Mouse (Mus musculus): ENCODE data around the gene Mcoln1. TPM values are rescaled to one million over a fixed set of nuclear protein-coding genes. Genes with fewer than 3 reads are reported as not detected.

Mcoln1 gene
- polyA plus RNA-seq, 1 experiment from 2014 or later = 19.9 TPM

DNA sequence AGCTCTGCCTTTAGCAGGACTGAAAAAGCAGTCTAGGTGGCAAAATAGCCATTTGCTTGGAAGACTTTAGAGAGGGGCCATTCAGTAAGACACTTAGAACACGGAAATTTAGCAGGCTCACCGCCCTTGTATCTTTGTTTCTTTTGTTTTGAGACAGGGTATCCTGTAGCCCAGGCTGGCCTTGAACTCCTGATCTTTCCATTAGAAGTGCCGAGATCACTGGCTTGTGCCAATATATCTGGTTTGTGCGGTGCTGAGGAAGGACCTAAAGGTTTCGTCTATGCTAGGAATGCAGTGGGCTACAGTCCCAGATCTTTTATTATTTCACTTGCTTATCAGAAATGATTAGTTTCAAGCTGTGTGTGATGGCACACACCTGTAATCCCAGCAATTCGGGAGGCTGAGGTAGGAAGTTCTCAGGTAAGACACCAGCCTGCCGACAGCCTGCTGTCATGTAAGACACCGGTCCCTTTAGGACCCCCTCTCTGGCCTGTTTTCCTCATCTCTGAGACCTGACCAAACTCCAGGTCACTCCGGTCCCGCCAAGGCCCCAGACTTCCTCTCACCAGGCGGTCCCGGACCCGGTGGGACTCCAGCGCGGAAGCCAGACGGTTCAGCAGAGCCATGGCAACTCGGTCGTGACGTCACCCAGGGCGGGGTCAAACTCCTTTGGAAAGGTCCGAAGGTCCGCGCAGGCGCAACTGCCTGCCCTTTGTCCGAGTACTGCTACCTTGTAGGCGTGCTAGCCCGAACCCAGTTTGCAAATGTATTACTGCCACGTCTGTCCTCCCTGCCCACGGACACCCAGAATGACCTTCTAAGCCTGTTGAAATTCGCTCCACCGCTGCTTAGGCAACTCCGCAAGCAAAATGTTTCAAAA, 33.0 kb upstream of the Mcoln1 start, which contains the start of gene Pex11g:
Pex11g (minus strand) TSS at position 675 of the 880 bp plus-strand sequence.
- Histone ChIP-seq H3K9ac (replicated peaks) (peak within 1 kb of the TSS; percentile 71), H3K9me3 (ENCODE audit: low read length) (no peaks in the 10 kb centered on the region), H3K27ac (ENCODE audit: low read depth) (peak within 1 kb of the TSS; percentile 88), H3K4me1 (ENCODE audit: insufficient read depth) (peaks cover 6% of the 10 kb centered on the region; the same call in 1 of the 2 replicates), H3K4me2 (ENCODE audit: low read depth, low read length) (peak within 1 kb of the TSS; percentile 78), H3K27me3 (ENCODE audit: insufficient read depth, low read length) (no peaks in the 10 kb centered on the region), H3K36me3 (replicated peaks; ENCODE audit: insufficient read depth, low read length) (no peaks in the 10 kb centered on the region), H3K4me3 (ENCODE audit: low read depth, low read length) (peak within 1 kb of the TSS; percentile 53)
- peak; percentile 98 for DNase-seq
- TF ChIP-seq EP300 (IDR thresholded peaks at IDR 0.05; ENCODE audit: low read depth) = peak; percentile 66
- no peak for TF ChIP-seq CTCF (IDR thresholded peaks at IDR 0.05; ENCODE audit: low read depth)
- WGBS (ENCODE audit: insufficient replicate concordance) = 4% methylated on average over 32 of the region's 32 CpGs
- peak; percentile 94 for ATAC-seq

DNA sequence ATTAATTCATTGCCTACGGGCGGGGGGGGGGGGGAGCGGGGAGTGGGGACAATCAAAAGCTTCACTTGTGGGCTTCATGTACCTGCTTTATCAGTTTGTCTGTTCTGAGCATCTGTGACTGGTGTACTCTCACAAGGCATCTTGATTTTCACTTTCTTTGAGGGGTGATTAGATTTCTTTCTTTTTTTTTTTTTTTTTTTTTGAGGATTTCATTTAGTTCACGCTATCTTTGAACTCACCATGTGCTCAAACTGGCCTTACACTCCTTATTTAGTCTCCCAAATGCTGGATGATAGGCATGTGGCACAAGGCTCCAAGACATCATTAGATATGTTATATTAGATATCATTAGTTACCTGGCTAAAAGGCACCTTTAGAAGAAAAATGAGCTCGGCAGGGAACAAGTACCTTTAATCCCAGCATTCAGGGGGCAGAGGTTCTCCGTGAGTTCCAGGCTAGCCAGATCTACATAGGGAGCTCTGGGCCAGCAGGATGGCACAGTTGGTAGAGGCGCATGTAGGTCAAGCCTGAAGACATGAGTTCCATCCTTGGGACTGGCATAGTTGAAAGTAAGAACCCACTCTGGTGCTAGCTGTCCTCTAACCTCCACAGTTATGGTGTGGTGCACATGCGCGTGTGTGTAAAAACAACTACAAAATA, 32.2 kb upstream of the Mcoln1 start:
- TF ChIP-seq CTCF (IDR thresholded peaks at IDR 0.05; ENCODE audit: low read depth) (no peak), EP300 (IDR thresholded peaks at IDR 0.05; ENCODE audit: low read depth) (no peak)
- no peak for DNase-seq
- WGBS (ENCODE audit: insufficient replicate concordance) = 45% methylated on average over 9 of the region's 9 CpGs

DNA sequence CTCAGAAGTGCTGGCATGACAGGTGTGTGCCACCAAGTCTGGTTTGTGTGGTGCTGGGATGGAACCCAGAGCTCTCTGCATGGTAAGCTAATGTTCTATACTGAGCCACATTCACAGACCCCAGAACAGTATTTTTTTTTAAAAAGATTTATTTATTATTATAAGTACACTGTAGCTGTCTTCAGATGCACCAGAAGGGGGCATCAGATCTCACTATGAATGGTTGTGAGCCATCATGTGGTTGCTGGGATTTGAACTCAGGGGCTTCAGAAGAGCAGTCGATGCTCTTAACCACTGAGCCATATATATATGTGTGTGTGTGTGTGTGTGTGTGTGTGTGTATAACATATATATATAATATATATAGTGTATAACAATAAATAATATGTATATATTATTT, 31.4 kb upstream of the Mcoln1 start:
- TF ChIP-seq CTCF (IDR thresholded peaks at IDR 0.05; ENCODE audit: low read depth) = no peak
- no peak for TF ChIP-seq EP300 (IDR thresholded peaks at IDR 0.05; ENCODE audit: low read depth)
- no peak for DNase-seq
- 74% methylated on average over 1 of the region's 1 CpGs for WGBS (ENCODE audit: insufficient replicate concordance)
- H3K9me3 ChIP-seq (ENCODE audit: low read length) = no peaks in the 10 kb centered on the region
- H3K27ac ChIP-seq (ENCODE audit: low read depth) = 0 out of 2 replicates have a peak overlapping the region, but pooled peaks have one; percentile 88
- no peak overlapping the region for H3K9ac ChIP-seq (replicated peaks)
- H3K4me2 ChIP-seq (ENCODE audit: low read depth, low read length) = no peak overlapping the region
- no peaks in the 10 kb centered on the region for H3K36me3 ChIP-seq (replicated peaks; ENCODE audit: insufficient read depth, low read length)
- peaks cover 6% of the 10 kb centered on the region; the same call in 1 of the 2 replicates for H3K4me1 ChIP-seq (ENCODE audit: insufficient read depth)
- no peak overlapping the region for H3K4me3 ChIP-seq (ENCODE audit: low read depth, low read length)
- H3K27me3 ChIP-seq (ENCODE audit: insufficient read depth, low read length) = no peaks in the 10 kb centered on the region
- ATAC-seq = no peak

More for the DNA sequence above, 32.2 kb upstream of the Mcoln1 start:
- H3K27me3 ChIP-seq (ENCODE audit: insufficient read depth, low read length) = no peaks in the 10 kb centered on the region
- peak overlapping the region; percentile 71 for H3K9ac ChIP-seq (replicated peaks)
- peak overlapping the region; percentile 53 for H3K4me3 ChIP-seq (ENCODE audit: low read depth, low read length)
- no peak for ATAC-seq
- H3K36me3 ChIP-seq (replicated peaks; ENCODE audit: insufficient read depth, low read length) = no peaks in the 10 kb centered on the region
- peak overlapping the region; percentile 88 for H3K27ac ChIP-seq (ENCODE audit: low read depth)
- H3K4me1 ChIP-seq (ENCODE audit: insufficient read depth) = peaks cover 6% of the 10 kb centered on the region; the same call in 1 of the 2 replicates
- H3K4me2 ChIP-seq (ENCODE audit: low read depth, low read length) = peak overlapping the region; percentile 78
- no peaks in the 10 kb centered on the region for H3K9me3 ChIP-seq (ENCODE audit: low read length)

DNA sequence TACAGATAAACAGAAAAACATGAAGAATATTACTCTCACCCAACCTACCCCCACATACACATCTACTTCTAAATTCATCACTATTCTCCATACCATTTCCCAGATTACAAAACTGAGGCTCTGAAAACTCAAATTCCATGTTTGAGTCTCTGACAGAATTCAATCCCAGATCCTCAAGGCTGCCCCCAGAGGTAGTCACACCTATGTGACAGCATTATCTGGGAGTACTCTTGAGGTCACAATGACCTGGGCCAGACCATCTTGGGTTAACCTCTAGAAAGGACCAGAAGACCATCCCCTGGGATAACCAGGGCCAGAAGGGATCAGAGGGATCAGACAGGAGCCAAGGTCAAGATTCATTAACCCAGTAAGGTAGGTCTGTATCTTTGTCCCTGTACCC, 29.7 kb upstream of the Mcoln1 start, which contains the start of gene Tex45:
Tex45 (plus strand) TSS at position 301 of the 400 bp plus-strand sequence.
- no peaks in the 10 kb centered on the region for H3K9me3 ChIP-seq (ENCODE audit: low read length)
- H3K27ac ChIP-seq (ENCODE audit: low read depth) = no peak within 1 kb of the TSS
- ATAC-seq (no peak), DNase-seq (no peak)
- TF ChIP-seq CTCF (IDR thresholded peaks at IDR 0.05; ENCODE audit: low read depth) (no peak), EP300 (IDR thresholded peaks at IDR 0.05; ENCODE audit: low read depth) (no peak)
- H3K4me1 ChIP-seq (ENCODE audit: insufficient read depth) = peaks cover 6% of the 10 kb centered on the region; the same call in 1 of the 2 replicates
- H3K4me2 ChIP-seq (ENCODE audit: low read depth, low read length) = no peak within 1 kb of the TSS
- H3K36me3 ChIP-seq (replicated peaks; ENCODE audit: insufficient read depth, low read length) = no peaks in the 10 kb centered on the region
- no peak within 1 kb of the TSS for H3K4me3 ChIP-seq (ENCODE audit: low read depth, low read length)
- no peaks in the 10 kb centered on the region for H3K27me3 ChIP-seq (ENCODE audit: insufficient read depth, low read length)
- H3K9ac ChIP-seq (replicated peaks) = no peak within 1 kb of the TSS

- TF ChIP-seq CTCF (IDR thresholded peaks at IDR 0.05; ENCODE audit: low read depth) = no peak
- TF ChIP-seq EP300 (IDR thresholded peaks at IDR 0.05; ENCODE audit: low read depth) = no peak
- Histone ChIP-seq H3K9ac (replicated peaks) (no peak overlapping the region), H3K9me3 (ENCODE audit: low read length) (no peaks in the 10 kb centered on the region), H3K4me3 (ENCODE audit: low read depth, low read length) (no peak overlapping the region), H3K36me3 (replicated peaks; ENCODE audit: insufficient read depth, low read length) (no peaks in the 10 kb centered on the region), H3K27ac (ENCODE audit: low read depth) (no peak overlapping the region), H3K27me3 (ENCODE audit: insufficient read depth, low read length) (peaks cover 7% of the 10 kb centered on the region; the same call in 1 of the 2 replicates), H3K4me2 (ENCODE audit: low read depth, low read length) (peak overlapping the region; percentile 48; the same call in 1 of the 2 replicates), H3K4me1 (ENCODE audit: insufficient read depth) (0 out of 2 replicates have a peak, but pooled peaks cover 3% of the 10 kb centered on the region)
- 27% methylated on average over 37 of the region's 37 CpGs for WGBS (ENCODE audit: insufficient replicate concordance)
- ATAC-seq (peak; percentile 19; the same call in 1 of the 2 replicates), DNase-seq (no peak)
These were observed 24.4 kb upstream of the Mcoln1 start for GRCm38 (mm10) chr8:3475715-3476429.

Measured in liver, postnatal 0 days (tissue).